Mouse (Mus musculus): ENCODE measurements around the gene Asic4.

Gene Asic4

DNA sequence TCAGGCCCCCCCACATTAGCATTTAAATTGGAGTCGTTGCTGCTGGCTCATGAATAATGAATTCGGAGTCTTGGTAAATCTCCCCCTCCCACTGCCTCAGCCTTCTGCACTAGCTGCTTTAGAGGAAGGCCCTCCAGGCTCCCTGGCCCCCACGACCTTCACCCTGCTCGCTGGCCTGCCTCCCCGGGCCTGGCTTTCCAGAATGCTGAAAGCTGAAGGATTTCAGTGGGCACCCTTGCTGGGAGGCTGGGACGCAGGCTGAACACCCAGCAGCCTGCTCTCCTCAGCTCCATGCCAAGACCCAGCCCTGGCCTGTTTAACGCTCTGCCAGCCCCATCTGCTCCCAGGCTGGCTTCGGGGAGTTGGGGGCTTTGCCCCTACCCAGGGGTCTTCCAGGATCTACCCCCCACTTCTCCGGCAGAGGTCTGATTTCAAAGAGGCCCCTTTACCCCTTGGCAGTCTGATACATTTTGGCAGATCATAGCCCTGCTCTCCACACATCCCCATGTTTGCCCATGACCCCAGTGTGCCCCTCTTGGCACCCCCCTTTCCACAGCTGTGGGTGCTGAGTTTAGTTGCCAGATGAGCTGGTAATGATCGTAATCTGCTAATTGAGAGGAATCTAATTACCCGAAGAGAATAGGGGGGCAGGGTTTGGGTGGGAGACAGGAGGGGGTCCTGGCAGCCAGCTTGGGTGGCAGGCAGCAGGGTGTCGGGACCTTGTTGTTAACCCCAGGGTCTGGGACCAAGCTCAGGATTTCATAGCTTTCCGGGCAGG is 6.8 kb upstream of the Asic4 start:
- no peak for DNase-seq (ENCODE audit: low spot score in 2 of 2)

DNA sequence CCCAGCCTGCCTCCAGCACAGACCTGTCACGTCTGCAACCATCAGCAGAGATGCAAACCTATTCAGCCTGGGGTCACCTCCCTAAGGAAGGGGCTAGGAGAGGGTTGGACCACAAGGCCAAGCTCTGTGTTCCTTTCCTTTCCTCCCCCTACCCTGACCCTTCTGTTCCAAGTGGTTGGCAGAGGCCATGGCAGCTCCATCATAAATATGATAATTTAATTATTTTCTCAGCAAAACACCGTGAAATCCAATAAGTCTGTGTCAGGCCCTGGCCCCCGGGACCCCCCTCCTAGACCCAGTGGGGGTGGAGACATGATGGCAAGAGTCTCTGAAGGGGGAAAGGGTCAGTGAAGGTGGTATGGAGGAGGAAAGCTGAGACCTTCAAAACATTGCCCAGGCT is 6.0 kb upstream of the Asic4 start:
- DNase-seq (ENCODE audit: low spot score in 2 of 2) = no peak

DNA sequence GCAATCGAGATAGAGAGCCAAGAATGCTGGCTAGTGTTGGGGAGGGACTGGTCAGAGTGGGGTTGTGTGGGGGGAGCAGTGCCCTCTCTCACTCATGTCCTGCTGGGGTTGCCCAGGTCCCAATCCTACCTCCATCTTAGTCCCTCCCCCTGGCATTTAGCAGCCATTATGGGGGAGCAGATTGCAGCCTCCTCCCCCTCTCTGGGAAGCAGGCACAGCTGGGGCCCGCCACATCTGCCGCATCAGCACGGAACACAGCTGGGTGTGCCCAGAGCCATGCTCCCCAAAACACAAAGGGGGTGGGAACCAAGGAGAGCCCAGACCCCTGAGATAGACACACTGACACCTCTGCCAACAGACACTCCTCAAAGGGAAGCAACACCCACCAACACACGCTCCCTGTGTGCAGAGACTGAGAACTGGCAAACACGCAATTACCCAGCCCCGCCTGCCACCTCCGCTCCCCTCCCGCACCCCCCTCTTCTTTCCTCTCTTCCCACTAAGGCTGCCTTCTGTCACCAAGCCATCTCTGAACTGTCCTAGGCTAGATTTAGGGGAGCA is 5.0 kb upstream of the Asic4 start:
- peak; percentile 61 to 67 for DNase-seq (ENCODE audit: low spot score in 2 of 2)

DNA sequence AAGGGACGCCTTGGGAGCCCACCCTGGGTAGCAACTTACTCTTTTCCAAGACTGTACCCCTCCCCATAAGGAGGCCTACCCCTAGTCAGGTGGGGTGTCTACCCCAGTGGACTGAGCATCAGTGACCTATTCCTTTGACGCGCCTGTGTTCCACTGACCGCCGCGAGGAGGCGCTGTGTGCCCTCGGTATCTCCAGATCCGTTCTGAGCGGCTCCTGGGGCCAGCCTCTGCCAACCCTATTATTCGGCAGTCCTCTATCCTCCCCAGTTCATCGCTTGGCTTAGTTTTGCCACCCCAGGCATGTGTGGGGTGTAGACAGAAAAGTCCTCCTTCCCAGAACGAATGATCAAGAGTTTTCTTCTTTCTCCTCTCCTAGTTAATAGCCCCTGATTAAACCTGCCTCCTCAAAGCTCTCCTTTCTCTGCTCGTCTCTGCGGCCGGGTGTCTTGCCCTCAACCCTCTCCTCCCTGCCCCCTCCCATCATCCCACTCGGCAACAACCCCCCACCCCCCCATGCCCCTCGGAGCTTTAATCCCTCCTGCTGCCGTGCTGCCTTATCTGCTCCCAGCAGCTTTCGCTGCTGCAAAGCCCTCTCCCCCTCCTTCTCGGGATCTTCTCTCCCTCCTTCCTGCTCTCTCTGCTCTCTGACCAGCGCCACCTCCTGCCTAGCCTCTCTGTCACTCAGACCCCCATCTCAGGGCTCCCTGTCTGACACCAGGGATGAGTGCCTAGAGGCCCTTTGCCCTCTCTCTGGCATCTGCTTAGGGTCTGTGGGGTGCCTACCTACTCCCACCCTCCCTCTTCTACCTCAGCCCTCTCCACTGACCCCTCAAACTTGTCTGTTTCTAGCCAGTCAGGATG is 4.3 kb upstream of the Asic4 start:
- peak; percentile 73 to 80 for DNase-seq (ENCODE audit: low spot score in 2 of 2)

DNA sequence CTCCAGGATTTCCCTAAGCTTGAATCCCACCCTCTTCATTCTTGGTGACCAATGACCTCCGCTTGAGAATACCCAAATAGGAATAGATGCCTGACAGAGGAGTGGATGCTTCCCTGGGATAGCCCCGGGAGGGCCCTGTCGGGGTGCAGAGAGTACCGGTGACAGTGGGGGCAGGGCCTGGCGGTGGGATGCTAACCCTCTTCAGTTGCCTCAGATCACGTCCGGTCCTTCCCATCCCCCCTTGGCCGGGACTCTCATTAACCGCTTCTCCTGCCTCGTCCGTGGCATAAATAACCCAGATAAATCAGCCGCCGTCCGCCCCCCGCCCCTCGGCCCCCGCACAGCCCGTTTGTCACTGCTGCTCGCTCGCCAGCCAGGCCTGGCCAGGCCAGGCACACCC is 3.6 kb upstream of the Asic4 start:
- no peak for DNase-seq (ENCODE audit: low spot score in 2 of 2)

DNA sequence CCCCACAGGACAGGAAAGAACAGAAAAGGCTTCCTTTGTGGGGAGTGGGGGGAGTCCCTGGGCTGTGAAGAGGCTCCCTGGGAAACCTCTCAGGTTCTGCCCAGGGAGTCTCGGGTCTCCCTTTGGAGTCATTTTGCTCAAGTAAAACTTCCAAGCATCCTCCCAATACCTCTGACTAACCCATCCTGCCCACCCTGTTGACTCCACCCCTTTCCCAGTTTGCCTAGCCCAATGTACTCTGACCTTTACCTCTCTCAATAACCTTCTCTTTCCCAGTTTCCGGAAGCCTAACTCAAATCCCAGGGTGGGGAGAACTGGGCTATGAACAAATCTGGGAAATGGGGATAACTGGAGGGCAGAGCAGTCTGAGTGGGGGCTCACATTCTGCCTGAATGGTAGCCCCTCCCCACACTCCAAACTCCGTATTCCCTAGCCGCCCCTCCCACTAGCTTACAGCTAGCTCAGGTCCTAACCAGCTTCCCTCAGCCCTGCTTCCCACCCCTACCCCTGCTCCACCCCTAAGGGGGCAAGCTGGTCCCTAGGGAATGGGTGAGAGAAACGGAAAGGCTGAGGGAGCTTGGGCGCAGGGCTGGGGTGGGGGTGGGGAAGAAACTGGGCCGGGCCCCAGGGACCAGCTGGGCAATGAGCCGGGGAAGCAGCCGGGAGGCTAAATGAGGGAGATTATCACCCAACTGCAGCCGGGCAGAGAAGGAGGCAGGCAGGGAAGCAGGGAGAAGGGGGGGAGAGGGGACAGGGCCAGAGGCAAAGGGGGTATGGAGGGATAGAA is 2.8 kb upstream of the Asic4 start:
- no peak for DNase-seq (ENCODE audit: low spot score in 2 of 2)

DNA sequence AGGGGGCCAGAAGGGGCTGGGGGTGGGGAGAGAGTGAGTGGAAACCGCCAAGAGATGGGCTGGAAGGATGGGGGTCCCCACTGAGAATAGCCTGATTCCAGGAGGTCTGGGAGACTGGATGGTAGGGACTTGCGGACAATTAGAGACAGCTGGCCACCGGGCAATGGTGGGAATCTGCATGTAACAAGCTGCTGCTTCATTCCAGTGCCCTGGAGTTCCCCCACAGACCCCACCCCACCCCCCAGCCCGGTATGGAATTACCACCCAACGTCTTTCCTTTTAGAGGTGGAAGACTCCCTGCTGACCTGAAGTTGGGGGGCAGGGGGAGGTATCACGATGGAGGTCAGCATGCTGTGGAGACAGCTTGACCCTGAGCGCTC is 2.2 kb upstream of the Asic4 start:
- DNase-seq (ENCODE audit: low spot score in 2 of 2) = no peak

DNA sequence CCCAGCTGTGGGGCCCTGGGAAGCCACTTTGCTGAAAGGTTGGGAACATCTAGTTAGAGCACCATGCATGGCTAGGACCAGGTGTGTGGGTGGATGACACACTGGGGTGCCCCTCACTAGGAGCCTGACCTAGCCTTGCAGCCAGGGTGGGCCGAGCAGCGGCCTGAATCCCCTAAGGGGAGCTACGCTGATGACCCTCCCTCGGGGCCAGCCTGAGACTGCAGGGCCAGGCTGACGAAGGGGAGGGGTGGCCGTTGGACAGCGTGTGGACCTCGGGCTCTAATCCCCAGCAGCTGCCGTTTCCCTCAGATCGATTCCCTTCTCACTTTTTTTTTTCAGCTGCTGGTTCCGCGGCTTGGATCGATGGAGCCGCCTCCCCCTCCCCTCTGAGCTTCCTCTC is 1.3 kb upstream of the Asic4 start:
- no peak for DNase-seq (ENCODE audit: low spot score in 2 of 2)

DNA sequence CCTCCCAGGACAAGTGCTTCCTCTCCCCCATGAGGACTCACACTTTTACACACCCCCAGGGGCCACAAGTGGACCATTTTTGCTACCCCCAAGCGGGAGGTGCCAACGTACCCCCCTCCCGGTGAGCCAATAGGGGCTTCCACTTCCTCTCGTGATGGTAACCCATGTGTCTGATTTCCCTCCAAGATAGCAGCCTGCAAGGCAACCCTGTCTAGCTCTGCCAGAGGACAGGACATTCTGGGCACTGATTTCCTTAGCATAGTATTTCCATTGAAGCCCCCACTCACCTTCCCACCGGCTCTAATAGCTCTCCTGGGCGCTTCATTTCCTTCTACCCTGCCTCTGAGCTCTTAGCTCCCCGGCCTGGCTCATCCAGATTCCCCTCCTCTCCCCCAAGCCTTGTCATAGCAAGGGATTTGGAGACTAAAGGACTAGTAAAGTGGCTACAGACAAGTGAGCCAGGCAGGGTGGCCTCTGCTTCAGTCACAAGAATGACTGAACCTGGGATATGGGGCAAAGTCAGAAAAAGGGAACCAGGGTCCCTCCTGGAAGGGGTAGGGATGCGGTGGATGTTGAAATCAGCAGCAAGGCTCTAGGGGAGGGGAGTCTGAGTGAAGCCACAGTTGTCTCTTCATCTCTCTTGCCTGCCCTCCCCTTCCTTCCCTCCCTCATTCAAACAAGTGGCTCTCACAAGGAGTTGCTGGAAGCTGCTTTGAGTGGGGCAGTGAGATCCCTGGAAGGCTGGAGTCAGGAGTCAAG is 680 bp upstream of the Asic4 start:
- DNase-seq (ENCODE audit: low spot score in 2 of 2) = no peak

DNA sequence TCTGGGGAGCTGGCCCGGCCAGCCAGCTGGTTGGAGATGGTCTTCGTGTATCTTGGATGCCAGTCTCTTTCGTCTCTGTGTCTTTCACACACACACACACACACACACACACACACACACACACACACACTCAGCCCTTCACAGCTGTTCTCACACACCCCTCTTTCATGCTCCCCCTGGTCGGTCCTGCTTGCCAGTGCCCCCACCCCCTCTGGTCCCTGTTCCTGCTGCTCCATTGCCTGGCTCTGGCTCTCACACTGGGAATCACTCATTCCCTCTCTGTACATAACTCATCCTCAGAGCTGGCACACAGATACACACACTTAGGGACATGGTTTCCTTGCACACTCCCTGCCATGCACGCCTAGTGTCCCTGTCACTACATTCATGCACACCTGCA is 1.7 kb downstream of the Asic4 start:
- DNase-seq (ENCODE audit: low spot score in 2 of 2) = no peak

DNA sequence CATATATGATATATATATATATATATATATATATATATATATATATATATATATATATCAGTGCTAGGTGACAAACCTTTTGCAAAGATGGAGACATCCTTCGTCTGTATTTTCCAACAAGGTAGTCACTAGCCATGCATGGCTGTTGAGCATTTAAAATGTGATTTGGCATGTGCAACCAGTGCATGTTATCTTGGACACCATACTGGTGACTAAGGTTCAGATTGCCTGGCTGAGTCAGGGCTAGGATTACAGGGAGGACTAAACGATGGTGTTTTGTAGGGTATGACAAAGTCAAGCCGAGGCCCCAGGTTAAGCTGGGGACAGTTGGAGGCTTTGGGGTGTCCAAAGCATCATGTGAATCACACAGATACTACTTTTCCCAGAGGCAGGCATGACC is 5.2 kb downstream of the Asic4 start:
- no peak for DNase-seq (ENCODE audit: low spot score in 2 of 2)

DNA sequence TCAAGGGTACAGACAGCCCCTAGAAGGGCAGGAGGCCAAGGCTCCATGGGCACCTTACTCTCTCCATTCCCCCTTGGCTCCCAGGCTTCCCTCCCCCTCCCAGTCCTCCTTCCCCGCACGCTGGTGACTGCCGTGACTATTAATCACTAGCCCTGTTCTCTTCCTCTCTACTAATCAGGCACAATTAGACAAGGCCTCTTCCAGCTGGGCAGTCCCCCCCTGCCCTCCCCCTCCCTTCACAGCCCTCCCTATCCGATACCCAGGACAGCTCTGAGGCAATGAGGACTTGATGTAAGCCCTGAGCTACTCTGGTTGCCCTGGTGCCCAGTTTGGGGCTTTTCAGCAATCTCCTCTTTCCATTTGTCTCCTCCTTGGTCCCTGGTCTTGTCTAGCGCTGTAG is 5.7 kb downstream of the Asic4 start:
- DNase-seq (ENCODE audit: low spot score in 2 of 2) = no peak

DNA sequence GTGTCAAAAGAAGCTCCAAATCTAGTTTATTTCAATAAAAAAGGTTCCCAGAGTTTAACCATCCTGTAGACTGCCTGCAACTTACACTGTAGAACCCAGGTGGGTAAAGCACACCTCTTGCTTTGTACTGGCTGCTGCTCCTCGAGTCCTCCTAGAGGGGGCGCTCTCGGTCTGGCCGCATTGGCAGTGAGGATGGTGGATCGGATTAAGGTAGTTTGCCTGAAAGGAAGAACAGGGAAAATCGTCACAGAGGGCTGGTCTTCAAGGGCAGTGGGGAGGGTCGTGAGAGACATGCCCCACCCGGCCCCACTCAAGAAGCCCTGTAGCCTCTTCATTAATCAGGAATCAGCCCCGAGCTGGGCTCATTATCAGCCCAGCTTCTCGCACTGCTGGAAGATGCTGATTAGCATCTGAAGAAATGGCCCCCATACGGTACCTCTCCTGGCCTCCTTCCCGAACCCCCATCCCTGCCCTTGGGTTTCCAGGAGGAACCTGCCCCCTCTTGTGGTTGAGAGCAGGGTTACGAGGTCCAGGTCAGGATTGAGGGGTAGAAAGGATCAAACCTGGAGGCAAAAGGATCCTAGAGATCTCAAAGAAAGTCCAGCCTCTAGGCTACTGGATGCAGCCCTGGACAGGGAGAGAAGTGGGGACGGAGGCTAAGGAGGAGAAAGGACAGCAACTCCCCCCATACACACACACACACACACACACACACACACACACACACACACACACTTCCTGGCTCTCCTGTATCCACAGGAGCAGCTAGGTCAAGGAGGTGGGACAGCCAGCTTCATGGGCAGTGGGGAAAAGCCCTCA is 6.7 kb downstream of the Asic4 start:
- no peak for DNase-seq (ENCODE audit: low spot score in 2 of 2)

DNA sequence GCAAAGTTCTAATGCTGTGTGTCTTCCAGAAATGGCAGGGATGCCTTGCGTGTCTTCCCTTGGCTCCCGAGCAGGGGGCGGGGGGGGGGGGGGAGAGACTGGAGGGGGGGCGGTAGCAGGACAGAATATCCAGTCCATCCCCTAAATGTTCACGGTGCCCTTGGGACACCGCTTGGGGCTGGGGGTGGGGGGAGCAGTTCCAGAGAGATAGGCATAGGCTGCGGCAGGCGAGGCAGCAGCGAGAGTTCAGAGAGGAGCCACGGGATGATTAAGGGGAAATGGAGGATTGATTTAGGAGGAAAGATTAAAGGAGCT is 7.4 kb downstream of the Asic4 start:
- DNase-seq (ENCODE audit: low spot score in 2 of 2) = no peak

DNA sequence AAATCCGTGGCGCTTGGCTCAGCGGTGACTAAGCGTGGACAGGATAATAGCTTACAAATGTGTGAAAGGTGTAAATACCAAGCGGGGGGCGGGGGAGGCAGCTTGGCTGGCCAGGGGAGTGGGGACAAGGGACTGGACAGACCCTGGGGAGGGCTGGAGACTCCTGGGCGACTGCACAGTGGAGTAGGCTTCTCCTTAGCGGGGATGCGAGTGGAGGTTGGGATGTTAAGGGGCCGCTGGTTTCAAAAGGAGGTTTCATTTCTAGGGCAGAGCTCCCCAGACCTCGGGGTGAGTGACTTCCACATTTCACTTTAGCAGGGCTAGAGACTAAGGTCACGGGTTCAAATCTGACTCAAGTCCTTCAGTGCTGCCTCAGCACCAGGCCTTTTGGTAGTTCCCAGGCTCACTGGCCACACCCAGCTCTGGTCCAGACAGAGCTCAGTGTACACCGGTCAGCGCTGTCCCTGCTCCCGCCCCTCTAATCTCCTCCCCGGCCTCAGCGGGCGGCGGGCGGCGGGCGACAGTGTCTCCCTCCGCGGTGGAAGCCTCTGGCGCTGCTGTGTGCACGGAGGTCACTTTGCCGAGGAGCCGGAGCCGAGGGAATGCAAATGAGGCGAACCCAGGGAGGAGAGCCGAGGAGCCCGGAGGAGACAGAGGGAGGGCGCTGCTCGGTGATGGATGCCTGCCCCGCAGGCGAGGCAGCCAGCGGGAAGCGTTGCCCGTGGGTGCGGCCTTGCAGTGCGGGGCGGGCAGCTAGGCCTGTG is 8.0 kb downstream of the Asic4 start:
- DNase-seq (ENCODE audit: low spot score in 2 of 2) = peak; percentile 65 to 71

DNA sequence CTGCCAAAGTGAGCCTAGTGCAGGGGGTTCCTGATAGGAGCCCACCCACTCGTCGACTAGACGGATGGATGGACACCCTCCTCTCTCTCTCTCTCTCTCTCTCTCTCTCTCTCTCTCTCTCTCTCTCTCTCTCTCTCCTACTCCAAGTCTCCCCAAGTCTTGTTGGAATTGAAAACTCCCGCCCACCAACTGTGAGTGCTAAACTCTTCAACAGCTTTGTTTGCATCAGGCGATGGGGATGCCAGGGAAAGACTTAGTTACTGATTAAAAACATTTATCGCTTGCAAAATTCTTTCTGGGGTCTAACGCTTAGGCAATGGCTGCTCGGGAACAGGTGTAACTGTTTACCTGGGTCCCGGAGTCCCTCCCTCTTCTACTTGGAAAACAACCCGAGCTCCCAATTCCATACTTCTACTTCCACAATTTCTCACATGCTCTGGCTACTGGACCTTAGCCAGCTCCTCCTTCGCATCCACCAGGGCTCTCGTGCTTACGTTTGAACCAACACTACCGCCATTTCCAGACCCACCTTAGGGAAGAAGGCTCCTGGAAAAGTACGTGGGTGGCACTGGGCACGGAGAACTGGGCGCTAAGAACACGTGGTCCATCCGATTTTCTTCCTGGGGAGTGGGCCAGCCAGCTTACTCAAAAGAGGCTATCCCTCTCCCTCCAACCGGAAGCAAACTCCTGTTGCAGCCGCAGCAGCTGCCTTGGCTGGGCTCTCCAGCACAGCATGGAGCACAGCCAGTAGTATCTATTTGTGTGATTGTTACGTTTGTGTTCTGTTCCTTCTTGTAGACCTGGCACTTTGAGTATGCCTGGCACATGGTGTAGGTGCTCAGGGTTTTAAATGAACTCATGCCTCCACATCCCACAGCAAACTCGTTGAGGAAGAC is 8.8 kb downstream of the Asic4 start:
- DNase-seq (ENCODE audit: low spot score in 2 of 2) = peak; percentile 70 to 77

DNA sequence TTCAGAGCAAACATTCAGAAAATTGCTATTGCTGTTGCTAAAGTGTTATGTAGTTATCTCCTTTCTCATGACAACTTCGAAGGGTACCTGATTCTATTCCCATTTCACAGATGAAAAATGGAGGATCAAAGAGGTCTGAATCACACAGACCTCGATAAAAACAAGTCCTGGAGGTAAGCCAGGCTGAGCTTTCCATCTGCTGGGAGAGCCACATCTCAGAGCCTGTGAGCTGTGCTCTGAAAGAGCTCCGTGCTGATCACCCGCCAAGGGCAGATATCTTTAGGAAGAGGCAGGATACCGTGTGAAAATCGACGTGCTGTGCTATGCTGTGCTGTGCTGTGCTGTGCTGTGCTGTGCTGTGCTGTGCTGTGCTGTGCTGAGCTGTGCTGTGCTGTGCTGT is 10.1 kb downstream of the Asic4 start:
- no peak for DNase-seq (ENCODE audit: low spot score in 2 of 2)

DNA sequence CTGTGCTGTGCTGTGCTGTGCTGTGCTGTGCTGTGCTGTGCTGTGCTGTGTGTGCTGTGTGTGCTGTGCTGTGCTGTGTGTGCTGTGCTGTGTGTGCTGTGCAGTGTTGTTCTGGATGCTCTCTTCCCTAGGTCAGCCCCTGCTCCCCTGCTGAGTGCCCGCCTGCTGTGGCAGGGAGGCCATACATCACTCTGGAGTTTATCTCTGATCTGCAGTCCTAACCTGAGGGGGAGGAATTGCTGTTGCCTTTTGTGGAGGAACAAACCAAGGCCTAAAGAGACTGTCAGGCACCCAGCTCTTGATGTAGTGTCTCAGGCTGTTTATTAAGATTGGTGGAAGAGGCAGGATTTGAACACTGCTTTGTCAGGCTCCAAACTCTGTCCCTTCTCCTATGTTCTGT is 12.4 kb downstream of the Asic4 start:
- DNase-seq (ENCODE audit: low spot score in 2 of 2) = no peak

DNA sequence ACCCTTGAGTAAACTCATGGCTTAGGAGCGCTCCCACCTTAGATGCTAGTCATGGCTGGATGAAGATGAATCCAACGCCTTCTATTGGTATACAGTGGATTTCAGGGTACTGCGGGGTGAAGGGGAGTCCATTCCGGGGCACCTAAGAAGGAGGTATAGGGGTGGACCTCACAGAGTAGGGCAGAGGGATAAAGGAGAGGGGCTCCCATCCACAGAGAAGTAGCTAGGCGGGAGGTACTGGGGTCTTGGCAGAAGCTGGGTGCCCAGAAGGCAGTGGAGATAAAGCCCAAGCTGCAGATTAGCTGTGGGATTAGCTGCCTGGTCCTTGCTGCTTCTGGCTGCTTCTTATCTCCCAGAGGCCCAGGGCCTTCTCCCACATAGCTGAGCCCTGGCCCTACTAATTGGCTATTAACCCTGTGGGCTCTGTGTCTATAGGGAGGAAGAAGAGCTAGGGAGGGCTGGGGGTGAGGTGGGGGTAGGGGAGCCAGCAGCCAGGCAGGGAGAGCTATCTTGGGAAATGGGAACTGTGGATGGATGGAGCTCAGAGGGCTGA is 13.5 kb downstream of the Asic4 start:
- no peak for DNase-seq (ENCODE audit: low spot score in 2 of 2)

All from right cerebral cortex, adult 2 months (tissue).